Mouse (Mus musculus) hindbrain, embryonic 14.5 days (tissue): ENCODE data around the gene Tmem131l. TPM values are rescaled to one million over a fixed set of nuclear protein-coding genes. Genes with fewer than 3 reads are reported as not detected.

Experiments used
- ATAC-seq: fragments of 200-750 bp; cut with Nextera tagmentation; 2 replicates; pipeline ENCODE4 v1.8.0; 2017; ENCODE audit warnings: moderate number of reproducible peaks, mild to moderate bottlenecking, moderate TSS enrichment, moderate library complexity; ENCODE audit not compliant: low FRiP score
- DNase-seq: peaks from one replicate; pipeline ENCODE4 v3.0.0-alpha.2; 2015; ENCODE audit warnings: low spot score
- H3K27ac ChIP-seq: fragments of 300-500 bp; sonication (generic); 2 replicates; pipeline ENCODE4 v1.5.1; 2014; ENCODE audit warnings: mild to moderate bottlenecking, moderate library complexity
- H3K27me3 ChIP-seq: fragments of 300-500 bp; sonication (generic); 2 replicates; pipeline ENCODE4 v1.6.1; 2014; ENCODE audit warnings: mild to moderate bottlenecking, low read length, mixed read lengths; ENCODE audit not compliant: control insufficient read depth, insufficient read depth
- H3K36me3 ChIP-seq: fragments of 300-500 bp; sonication (generic); replicated peaks from 2 replicates; pipeline ENCODE4 v1.6.1; 2014; ENCODE audit not compliant: control insufficient read depth, insufficient read depth
- H3K4me1 ChIP-seq: fragments of 300-500 bp; sonication (generic); replicated peaks from 2 replicates; pipeline ENCODE4 v1.6.1; 2014; ENCODE audit warnings: antibody characterized with exemption, low read length, mixed read lengths; ENCODE audit not compliant: control insufficient read depth, insufficient read depth
- H3K4me2 ChIP-seq: fragments of 300-500 bp; sonication (generic); replicated peaks from 2 replicates; pipeline ENCODE4 v1.6.1; 2014; ENCODE audit warnings: mild to moderate bottlenecking, moderate library complexity
- H3K4me3 ChIP-seq: fragments of 300-500 bp; sonication (generic); replicated peaks from 2 replicates; pipeline ENCODE4 v1.5.1; 2014; ENCODE audit warnings: mild to moderate bottlenecking, low read length
- H3K9ac ChIP-seq: fragments of 300-500 bp; sonication (generic); 2 replicates; pipeline ENCODE4 v1.6.1; 2014
- H3K9me3 ChIP-seq: fragments of 300-500 bp; sonication (generic); 2 replicates; pipeline ENCODE4 v1.6.1; 2016; ENCODE audit warnings: low read length; ENCODE audit not compliant: control insufficient read depth
- WGBS: fragments of 180-500 bp; shearing (Covaris S2); extraction: QIAGEN DNeasy Blood & Tissue Kit; methylation state at CpG from one replicate; pipeline ENCODE4 v1.1.7; 2014; 5-methylcytosine and 5-hydroxymethylcytosine counted together
- polyA plus RNA-seq: library from polyadenylated mRNA; unstranded; fragments of >200 nt; fragmentation: Nextera tagmentation; extraction: Ambion mirVana; gene quantifications from 2 replicates; pipeline ENCODE4 v1.2.1, GENCODE M21; 2014

The Tmem131l gene
- polyA plus RNA-seq, 1 experiment from 2014 or later: 57.5 TPM

- Histone ChIP-seq H3K4me2 (no peak overlapping the region), H3K27me3 (no peaks in the 10 kb centered on the region), H3K27ac (no peak overlapping the region), H3K9ac (no peak overlapping the region), H3K9me3 (no peaks in the 10 kb centered on the region), H3K4me3 (no peak overlapping the region), H3K4me1 (no peaks in the 10 kb centered on the region), H3K36me3 (no peaks in the 10 kb centered on the region)
- no peak for DNase-seq
- 91% methylated on average over 5 of the region's 5 CpGs for WGBS
- ATAC-seq: no peak
These were observed 184.3 kb downstream of the Tmem131l start for GRCm38 (mm10) chr3:83855643-83856042.

GRCm38 (mm10) chr3:83849341-83849740 lies 190.6 kb downstream of the Tmem131l start:
- H3K27ac ChIP-seq: no peak overlapping the region
- no peak overlapping the region for H3K9ac ChIP-seq
- H3K9me3 ChIP-seq: no peaks in the 10 kb centered on the region
- no peaks in the 10 kb centered on the region for H3K36me3 ChIP-seq
- no peak for ATAC-seq
- H3K4me2 ChIP-seq: no peak overlapping the region
- no peak for DNase-seq
- no peaks in the 10 kb centered on the region for H3K27me3 ChIP-seq
- no peak overlapping the region for H3K4me3 ChIP-seq
- H3K4me1 ChIP-seq: no peaks in the 10 kb centered on the region
- WGBS: 87% methylated on average over 2 of the region's 2 CpGs

Other genes starting within 250 kb of the Tmem131l start
- gene Tlr2, start 198.4 kb downstream of the Tmem131l start, polyA plus RNA-seq: 1.1 and 1.2 TPM in 2 replicates
- 1.7 and 1.9 TPM in 2 replicates for gene Mnd1, start 115.6 kb upstream of the Tmem131l start, polyA plus RNA-seq
- gene Gm6525, start 133.9 kb upstream of the Tmem131l start, polyA plus RNA-seq: 0.74 and 2.7 TPM in 2 replicates